Mouse (Mus musculus) kidney, embryonic 15.5 days (tissue): ENCODE measurements around the gene Il23r. TPM values are rescaled to one million over a fixed set of nuclear protein-coding genes. Genes with fewer than 3 reads are reported as not detected.
A peak's percentile ranks its signal among the peaks of the same experiment; 100 is the strongest.

Experiments used
- ATAC-seq: fragments of 200-750 bp; cut with Nextera tagmentation; replicated peaks from 2 replicates; pipeline ENCODE4 v1.8.0; 2017; ENCODE audit warnings: moderate TSS enrichment; ENCODE audit not compliant: low FRiP score
- H3K27ac ChIP-seq: fragments of 300-500 bp; sonication (generic); 2 replicates; pipeline ENCODE4 v1.5.1; 2015; ENCODE audit warnings: mild to moderate bottlenecking, inconsistent platforms
- H3K27me3 ChIP-seq: fragments of 300-500 bp; sonication (generic); 2 replicates; pipeline ENCODE4 v1.6.1; 2015; ENCODE audit warnings: inconsistent platforms
- H3K36me3 ChIP-seq: fragments of 300-500 bp; sonication (generic); 2 replicates; pipeline ENCODE4 v1.6.1; 2015; ENCODE audit warnings: inconsistent platforms
- H3K4me1 ChIP-seq: fragments of 300-500 bp; sonication (generic); 2 replicates; pipeline ENCODE4 v1.6.1; 2015; ENCODE audit warnings: inconsistent platforms
- H3K4me2 ChIP-seq: fragments of 300-500 bp; sonication (generic); 2 replicates; pipeline ENCODE4 v1.6.1; 2015; ENCODE audit warnings: moderate library complexity, mild to moderate bottlenecking, inconsistent platforms
- H3K4me3 ChIP-seq: fragments of 300-500 bp; sonication (generic); replicated peaks from 2 replicates; pipeline ENCODE4 v1.5.1; 2015; ENCODE audit warnings: mild to moderate bottlenecking, inconsistent platforms
- H3K9ac ChIP-seq: fragments of 300-500 bp; sonication (generic); 2 replicates; pipeline ENCODE4 v1.6.1; 2015; ENCODE audit warnings: mild to moderate bottlenecking, inconsistent platforms
- H3K9me3 ChIP-seq: fragments of 300-500 bp; sonication (generic); replicated peaks from 2 replicates; pipeline ENCODE4 v1.6.1; 2016; ENCODE audit warnings: inconsistent platforms
- WGBS: fragments of 180-500 bp; shearing (Covaris S2); methylation state at CpG from one replicate; pipeline ENCODE4 v1.1.7; 2015; ENCODE audit warnings: mixed read lengths; 5-methylcytosine and 5-hydroxymethylcytosine counted together
- polyA plus RNA-seq: library from polyadenylated mRNA; unstranded; fragments of >200 nt; fragmentation: Nextera tagmentation; extraction: Ambion mirVana; gene quantifications from 2 replicates; pipeline ENCODE4 v1.2.1, GENCODE M21; 2015

The Il23r gene
- polyA plus RNA-seq, 1 experiment from 2014 or later, result not detected

GRCm38 (mm10) chr6:67471242-67471641 lies 20.4 kb downstream of the Il23r start:
- WGBS, result 40% methylated on average over 1 of the region's 1 CpGs
- no peak for ATAC-seq
- H3K27me3 ChIP-seq, result 0 out of 2 replicates have a peak, but pooled peaks cover 9% of the 10 kb centered on the region
- H3K4me1 ChIP-seq, result no peaks in the 10 kb centered on the region
- H3K36me3 ChIP-seq, result no peaks in the 10 kb centered on the region
- no peak overlapping the region for H3K4me2 ChIP-seq
- H3K9me3 ChIP-seq, result no peaks in the 10 kb centered on the region
- no peak overlapping the region for H3K27ac ChIP-seq
- no peak overlapping the region for H3K4me3 ChIP-seq
- H3K9ac ChIP-seq, result no peak overlapping the region

GRCm38 (mm10) chr6:67459424-67459823 lies 32.2 kb downstream of the Il23r start:
- ATAC-seq, result no peak
- H3K27ac ChIP-seq, result no peak overlapping the region
- H3K9ac ChIP-seq, result no peak overlapping the region
- H3K4me1 ChIP-seq, result no peaks in the 10 kb centered on the region
- no peaks in the 10 kb centered on the region for H3K27me3 ChIP-seq
- H3K4me2 ChIP-seq, result no peak overlapping the region
- no peaks in the 10 kb centered on the region for H3K9me3 ChIP-seq
- 100% methylated on average over 1 of the region's 1 CpGs for WGBS
- no peak overlapping the region for H3K4me3 ChIP-seq
- H3K36me3 ChIP-seq, result no peaks in the 10 kb centered on the region

- no peak overlapping the region for H3K4me3 ChIP-seq
- H3K27ac ChIP-seq, result no peak overlapping the region
- no peaks in the 10 kb centered on the region for H3K4me1 ChIP-seq
- H3K36me3 ChIP-seq, result no peaks in the 10 kb centered on the region
- no peak for ATAC-seq
- H3K4me2 ChIP-seq, result no peak overlapping the region
- H3K9ac ChIP-seq, result no peak overlapping the region
- no peaks in the 10 kb centered on the region for H3K27me3 ChIP-seq
- WGBS, result 53% methylated on average over 5 of the region's 5 CpGs
- no peaks in the 10 kb centered on the region for H3K9me3 ChIP-seq
Measured at GRCm38 (mm10) chr6:67451330-67451729, 40.3 kb downstream of the Il23r start.

- no peak for ATAC-seq
- WGBS, result 88% methylated on average over 1 of the region's 1 CpGs
- H3K4me1 ChIP-seq, result no peaks in the 10 kb centered on the region
- no peak overlapping the region for H3K4me2 ChIP-seq
- no peak overlapping the region for H3K4me3 ChIP-seq
- H3K9ac ChIP-seq, result no peak overlapping the region
- H3K36me3 ChIP-seq, result no peaks in the 10 kb centered on the region
- H3K27me3 ChIP-seq, result no peaks in the 10 kb centered on the region
- H3K9me3 ChIP-seq, result no peaks in the 10 kb centered on the region
- H3K27ac ChIP-seq, result no peak overlapping the region
Measured at GRCm38 (mm10) chr6:67445866-67446265, 45.8 kb downstream of the Il23r start.

GRCm38 (mm10) chr6:67443124-67443523 lies 48.5 kb downstream of the Il23r start:
- H3K4me2 ChIP-seq, result no peak overlapping the region
- no peak overlapping the region for H3K27ac ChIP-seq
- no peaks in the 10 kb centered on the region for H3K27me3 ChIP-seq
- ATAC-seq, result no peak
- H3K9ac ChIP-seq, result no peak overlapping the region
- no peaks in the 10 kb centered on the region for H3K9me3 ChIP-seq
- H3K4me1 ChIP-seq, result no peaks in the 10 kb centered on the region
- WGBS, result 88% methylated on average over 6 of the region's 6 CpGs
- H3K4me3 ChIP-seq, result no peak overlapping the region
- H3K36me3 ChIP-seq, result no peaks in the 10 kb centered on the region

- H3K27me3 ChIP-seq, result no peaks in the 10 kb centered on the region
- no peak overlapping the region for H3K27ac ChIP-seq
- H3K9me3 ChIP-seq, result no peaks in the 10 kb centered on the region
- no peak overlapping the region for H3K4me3 ChIP-seq
- H3K4me1 ChIP-seq, result no peaks in the 10 kb centered on the region
- H3K9ac ChIP-seq, result no peak overlapping the region
- no peaks in the 10 kb centered on the region for H3K36me3 ChIP-seq
- no peak overlapping the region for H3K4me2 ChIP-seq
- ATAC-seq, result no peak
- 50% methylated on average over 3 of the region's 3 CpGs for WGBS
Measured at GRCm38 (mm10) chr6:67437814-67438385, 53.8 kb downstream of the Il23r start.

GRCm38 (mm10) chr6:67437028-67437427 lies 54.6 kb downstream of the Il23r start:
- Histone ChIP-seq H3K27ac (no peak overlapping the region), H3K4me2 (no peak overlapping the region), H3K36me3 (no peaks in the 10 kb centered on the region), H3K4me3 (no peak overlapping the region), H3K9me3 (no peaks in the 10 kb centered on the region), H3K27me3 (no peaks in the 10 kb centered on the region), H3K9ac (no peak overlapping the region), H3K4me1 (no peaks in the 10 kb centered on the region)
- no peak for ATAC-seq

- Histone ChIP-seq H3K4me2 (no peak overlapping the region), H3K36me3 (no peaks in the 10 kb centered on the region), H3K27me3 (no peaks in the 10 kb centered on the region), H3K27ac (no peak overlapping the region), H3K9me3 (no peaks in the 10 kb centered on the region), H3K4me3 (no peak overlapping the region), H3K9ac (no peak overlapping the region), H3K4me1 (no peaks in the 10 kb centered on the region)
- ATAC-seq, result no peak
- 81% methylated on average over 2 of the region's 2 CpGs for WGBS
Measured at GRCm38 (mm10) chr6:67436295-67436694, 55.4 kb downstream of the Il23r start.

- Histone ChIP-seq H3K4me2 (no peak overlapping the region), H3K9me3 (no peaks in the 10 kb centered on the region), H3K27ac (no peak overlapping the region), H3K36me3 (no peaks in the 10 kb centered on the region), H3K27me3 (no peaks in the 10 kb centered on the region), H3K4me1 (no peaks in the 10 kb centered on the region), H3K9ac (no peak overlapping the region), H3K4me3 (no peak overlapping the region)
- no peak for ATAC-seq
- 91% methylated on average over 1 of the region's 1 CpGs for WGBS
Measured at GRCm38 (mm10) chr6:67435711-67436110, 55.9 kb downstream of the Il23r start.

GRCm38 (mm10) chr6:67434755-67435452 lies 56.8 kb downstream of the Il23r start:
- H3K27me3 ChIP-seq, result no peaks in the 10 kb centered on the region
- no peak overlapping the region for H3K4me3 ChIP-seq
- no peak overlapping the region for H3K4me2 ChIP-seq
- no peak for ATAC-seq
- 59% methylated on average over 2 of the region's 2 CpGs for WGBS
- no peaks in the 10 kb centered on the region for H3K36me3 ChIP-seq
- no peaks in the 10 kb centered on the region for H3K9me3 ChIP-seq
- H3K4me1 ChIP-seq, result no peaks in the 10 kb centered on the region
- H3K9ac ChIP-seq, result no peak overlapping the region
- H3K27ac ChIP-seq, result no peak overlapping the region

- H3K9me3 ChIP-seq, result no peaks in the 10 kb centered on the region
- H3K4me2 ChIP-seq, result no peak overlapping the region
- no peak overlapping the region for H3K4me3 ChIP-seq
- 74% methylated on average over 3 of the region's 3 CpGs for WGBS
- H3K27me3 ChIP-seq, result no peaks in the 10 kb centered on the region
- no peak overlapping the region for H3K27ac ChIP-seq
- H3K36me3 ChIP-seq, result no peaks in the 10 kb centered on the region
- no peaks in the 10 kb centered on the region for H3K4me1 ChIP-seq
- no peak overlapping the region for H3K9ac ChIP-seq
- ATAC-seq, result no peak
Measured at GRCm38 (mm10) chr6:67431808-67432207, 59.8 kb downstream of the Il23r start.

GRCm38 (mm10) chr6:67421761-67422160 lies 69.9 kb downstream of the Il23r start:
- no peak overlapping the region for H3K4me2 ChIP-seq
- H3K27me3 ChIP-seq, result no peaks in the 10 kb centered on the region
- H3K4me1 ChIP-seq, result no peaks in the 10 kb centered on the region
- no peaks in the 10 kb centered on the region for H3K36me3 ChIP-seq
- H3K4me3 ChIP-seq, result no peak overlapping the region
- peak; percentile 54; the same call in 1 of the 2 replicates for ATAC-seq
- H3K27ac ChIP-seq, result no peak overlapping the region
- H3K9me3 ChIP-seq, result no peaks in the 10 kb centered on the region
- no peak overlapping the region for H3K9ac ChIP-seq
- 51% methylated on average over 5 of the region's 5 CpGs for WGBS

- Histone ChIP-seq H3K36me3 (no peaks in the 10 kb centered on the region), H3K27me3 (no peaks in the 10 kb centered on the region), H3K9me3 (no peaks in the 10 kb centered on the region), H3K4me3 (no peak overlapping the region), H3K9ac (no peak overlapping the region), H3K27ac (no peak overlapping the region), H3K4me1 (no peaks in the 10 kb centered on the region), H3K4me2 (no peak overlapping the region)
- ATAC-seq, result no peak
- 83% methylated on average over 3 of the region's 3 CpGs for WGBS
Measured at GRCm38 (mm10) chr6:67416557-67416956, 75.1 kb downstream of the Il23r start.
